Mouse (Mus musculus): ENCODE measurements around the gene Ipcef1. TPM values are rescaled to one million over a fixed set of nuclear protein-coding genes. Genes with fewer than 3 reads are reported as not detected.
"Not testable (repeated sequence)": the region's sequence is repeated elsewhere in the genome, so short reads cannot be mapped to it uniquely, and the experiment has no call there.

Gene Ipcef1
- total RNA-seq, 2 experiments from 2014 or later = not detected

GRCm38 (mm10) chr10:7043896-7044295, 8.4 kb downstream of the Ipcef1 start:
- DNase-seq = no peak
- intact Hi-C loops (cut with DNase I; ENCODE audit: low total_unique reads) = no loop called here

- no peak for DNase-seq
- intact Hi-C loops (cut with DNase I; ENCODE audit: low total_unique reads) = no loop called here
Measured at GRCm38 (mm10) chr10:7041032-7041431, 11.2 kb downstream of the Ipcef1 start.

GRCm38 (mm10) chr10:7037194-7037593, 15.1 kb downstream of the Ipcef1 start:
- intact Hi-C loops (cut with DNase I; ENCODE audit: low total_unique reads) = no loop called here
- DNase-seq = no peak

GRCm38 (mm10) chr10:7035547-7035946, 16.7 kb downstream of the Ipcef1 start:
- DNase-seq = no peak
- intact Hi-C loops (cut with DNase I; ENCODE audit: low total_unique reads) = no loop called here

GRCm38 (mm10) chr10:7033459-7033858, 18.8 kb downstream of the Ipcef1 start:
- intact Hi-C loops (cut with DNase I; ENCODE audit: low total_unique reads) = no loop called here

GRCm38 (mm10) chr10:7025028-7025427, 27.2 kb downstream of the Ipcef1 start:
- no peak for DNase-seq
- intact Hi-C loops (cut with DNase I; ENCODE audit: low total_unique reads) = no loop called here

More at GRCm38 (mm10) chr10:7033459-7033858, 18.8 kb downstream of the Ipcef1 start:
- no peak for DNase-seq

- no peak for DNase-seq
- intact Hi-C loops (cut with DNase I; ENCODE audit: low total_unique reads) = no loop called here
Measured at GRCm38 (mm10) chr10:7020551-7020950, 31.7 kb downstream of the Ipcef1 start.

GRCm38 (mm10) chr10:7019781-7020386, 32.4 kb downstream of the Ipcef1 start:
- no peak for DNase-seq
- intact Hi-C loops (cut with DNase I; ENCODE audit: low total_unique reads) = no loop called here

GRCm38 (mm10) chr10:7015199-7015598, 37.1 kb downstream of the Ipcef1 start:
- intact Hi-C loops (cut with DNase I; ENCODE audit: low total_unique reads) = no loop called here
- DNase-seq = no peak

GRCm38 (mm10) chr10:7010543-7010942, 41.7 kb downstream of the Ipcef1 start:
- intact Hi-C loops (cut with DNase I; ENCODE audit: low total_unique reads) = no loop called here
- DNase-seq = no peak

- intact Hi-C loops (cut with DNase I; ENCODE audit: low total_unique reads) = no loop called here
- DNase-seq = no peak
Measured at GRCm38 (mm10) chr10:7004980-7005538, 47.2 kb downstream of the Ipcef1 start.

- intact Hi-C loops (cut with DNase I; ENCODE audit: low total_unique reads); DNase-seq: not testable (repeated sequence)
Measured at GRCm38 (mm10) chr10:7003898-7004297, 48.4 kb downstream of the Ipcef1 start.

- intact Hi-C loops (cut with DNase I; ENCODE audit: low total_unique reads) = no loop called here
- no peak for DNase-seq
Measured at GRCm38 (mm10) chr10:6999355-6999754, 52.9 kb downstream of the Ipcef1 start.

GRCm38 (mm10) chr10:6998576-6999250, 53.6 kb downstream of the Ipcef1 start:
- intact Hi-C loops (cut with DNase I; ENCODE audit: low total_unique reads) = no loop called here
- no peak for DNase-seq

- intact Hi-C loops (cut with DNase I; ENCODE audit: low total_unique reads) = no loop called here
- no peak for DNase-seq
Measured at GRCm38 (mm10) chr10:6996895-6997294, 55.4 kb downstream of the Ipcef1 start.

GRCm38 (mm10) chr10:6988555-6988954, 63.7 kb downstream of the Ipcef1 start:
- no peak for DNase-seq
- intact Hi-C loops (cut with DNase I; ENCODE audit: low total_unique reads) = no loop called here

GRCm38 (mm10) chr10:6987399-6988098, 64.7 kb downstream of the Ipcef1 start:
- intact Hi-C loops (cut with DNase I; ENCODE audit: low total_unique reads) = no loop called here
- no peak for DNase-seq

GRCm38 (mm10) chr10:6986246-6986645, 66.0 kb downstream of the Ipcef1 start:
- no peak for DNase-seq
- intact Hi-C loops (cut with DNase I; ENCODE audit: low total_unique reads) = no loop called here

GRCm38 (mm10) chr10:6983431-6983830, 68.8 kb downstream of the Ipcef1 start:
- intact Hi-C loops (cut with DNase I; ENCODE audit: low total_unique reads) = no loop called here
- DNase-seq = no peak

- no peak for DNase-seq
- intact Hi-C loops (cut with DNase I; ENCODE audit: low total_unique reads) = no loop called here
Measured at GRCm38 (mm10) chr10:6982751-6983151, 69.5 kb downstream of the Ipcef1 start.
